Mouse (Mus musculus) erythroblast, adult 5-6 weeks (primary cell): ENCODE data around the gene Ppp1r14d. TPM values are rescaled to one million over a fixed set of nuclear protein-coding genes. Genes with fewer than 3 reads are reported as not detected.

ENCODE experiments used
- ATAC-seq: replicated peaks from 2 replicates; pipeline ENCODE4 v1.8.0; 2016; ENCODE audit warnings: moderate number of reproducible peaks, mild to moderate bottlenecking, moderate TSS enrichment, inconsistent platforms; ENCODE audit not compliant: poor library complexity, low FRiP score, severe bottlenecking
- total RNA-seq, 2 experiments: library from RNA; stranded (forward) in 1 of 2; stranded (reverse) in 1 of 2; fragments of 150-400 nt in 1 of 2; fragments of 200-764, 138-1000 nt in 1 of 2; gene quantifications; 2 replicates each; pipeline versions ENCODE4 v1.2.3 to v1.2.4; 2015 to 2017; ENCODE audit warnings: low replicate concordance in 2 of 2

Gene Ppp1r14d
- total RNA-seq (2015; ENCODE audit: low replicate concordance) = not detected in 2 replicates
- not detected in 2 replicates for total RNA-seq (2017; ENCODE audit: low replicate concordance)

DNA sequence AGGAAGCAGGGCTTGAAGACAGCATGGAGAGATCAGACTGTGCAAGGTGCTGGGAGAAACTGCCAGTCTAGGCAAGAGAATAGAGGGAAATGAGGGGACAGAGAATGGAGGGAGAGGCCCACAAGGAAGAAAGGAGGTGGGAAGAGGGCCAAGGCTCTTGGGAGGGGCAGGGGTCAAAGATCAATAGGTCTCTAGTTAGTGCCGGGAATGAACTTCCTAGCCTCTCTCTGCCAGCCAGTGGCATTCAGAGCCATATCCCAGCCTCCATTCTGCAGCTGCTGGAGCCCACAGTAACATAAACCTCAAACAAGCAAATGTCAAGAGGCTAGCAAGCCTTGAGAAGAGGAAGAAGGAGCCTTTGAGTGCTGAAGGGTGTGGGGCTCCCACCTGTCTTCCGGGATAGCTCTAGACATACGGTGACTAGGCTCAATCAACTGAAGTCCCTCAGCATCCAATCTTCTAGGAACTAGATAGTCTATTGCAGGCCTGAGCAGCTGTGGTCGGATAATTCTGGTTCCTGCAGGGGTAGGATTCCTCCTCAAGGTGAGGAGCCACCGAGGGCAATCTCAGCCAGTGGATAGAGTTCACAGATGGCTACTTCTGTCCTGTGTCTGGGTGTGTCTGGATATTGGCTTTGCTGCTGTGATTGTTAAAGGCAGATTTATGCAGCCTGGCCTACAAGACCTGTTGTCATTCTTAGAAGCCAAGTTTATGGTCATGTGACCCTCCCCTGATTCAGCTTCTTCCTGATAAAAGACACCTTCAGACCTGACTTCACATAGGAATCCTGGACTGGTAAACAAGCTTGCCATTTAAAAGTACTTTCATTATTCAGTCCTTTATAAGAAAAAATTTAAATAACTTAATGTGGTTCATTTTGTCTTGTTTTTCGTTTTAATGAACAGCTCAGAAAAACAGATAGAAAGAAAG, at the start of gene Ppp1r14d:
TSS of gene Ppp1r14d (minus strand) at position 132 of the 930 bp plus-strand sequence.
- ATAC-seq = no peak

DNA sequence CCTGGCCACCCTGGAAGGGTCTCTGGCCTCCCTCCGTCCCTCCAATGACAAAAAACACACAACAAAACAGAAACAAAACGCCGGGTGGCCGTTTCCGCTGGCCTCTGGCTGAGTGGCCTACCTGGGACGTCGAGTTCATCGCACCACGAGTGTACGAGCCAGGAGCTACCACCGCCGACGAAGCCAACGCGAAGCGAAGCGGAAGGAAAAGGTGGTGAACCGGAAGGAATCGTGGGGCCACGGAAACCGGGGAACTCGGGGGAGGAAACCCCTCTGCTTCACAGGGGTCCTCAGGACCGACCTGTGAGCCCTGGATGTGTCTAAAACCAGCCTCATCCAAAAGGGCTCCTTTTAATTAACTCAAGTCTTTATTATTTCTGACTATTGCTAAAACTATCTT, 48.1 kb upstream of the Ppp1r14d start:
- ATAC-seq = no peak

DNA sequence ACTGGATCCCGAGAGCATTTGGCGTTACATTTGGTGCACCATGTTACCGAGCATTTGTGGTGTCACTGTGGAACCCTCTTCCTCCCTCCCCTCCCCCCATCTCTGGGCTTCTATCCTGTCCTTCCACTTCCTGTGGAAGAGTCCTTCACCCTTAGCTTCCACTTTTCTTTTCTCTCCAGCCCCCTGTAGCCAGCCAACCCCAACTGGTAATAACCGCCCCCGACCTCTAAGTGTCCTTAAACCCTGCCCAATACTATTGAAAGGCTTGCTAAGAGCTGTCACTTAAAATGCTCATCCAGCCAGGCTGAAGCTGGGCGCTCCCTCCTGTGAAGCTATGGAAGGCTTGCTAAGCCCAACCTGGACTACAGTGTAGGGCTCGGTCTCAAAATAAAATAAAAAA, 47.2 kb upstream of the Ppp1r14d start:
- ATAC-seq = no peak

GRCm38 (mm10) chr2:119274126-119274525, 44.4 kb upstream of the Ppp1r14d start:
- no peak for ATAC-seq

DNA sequence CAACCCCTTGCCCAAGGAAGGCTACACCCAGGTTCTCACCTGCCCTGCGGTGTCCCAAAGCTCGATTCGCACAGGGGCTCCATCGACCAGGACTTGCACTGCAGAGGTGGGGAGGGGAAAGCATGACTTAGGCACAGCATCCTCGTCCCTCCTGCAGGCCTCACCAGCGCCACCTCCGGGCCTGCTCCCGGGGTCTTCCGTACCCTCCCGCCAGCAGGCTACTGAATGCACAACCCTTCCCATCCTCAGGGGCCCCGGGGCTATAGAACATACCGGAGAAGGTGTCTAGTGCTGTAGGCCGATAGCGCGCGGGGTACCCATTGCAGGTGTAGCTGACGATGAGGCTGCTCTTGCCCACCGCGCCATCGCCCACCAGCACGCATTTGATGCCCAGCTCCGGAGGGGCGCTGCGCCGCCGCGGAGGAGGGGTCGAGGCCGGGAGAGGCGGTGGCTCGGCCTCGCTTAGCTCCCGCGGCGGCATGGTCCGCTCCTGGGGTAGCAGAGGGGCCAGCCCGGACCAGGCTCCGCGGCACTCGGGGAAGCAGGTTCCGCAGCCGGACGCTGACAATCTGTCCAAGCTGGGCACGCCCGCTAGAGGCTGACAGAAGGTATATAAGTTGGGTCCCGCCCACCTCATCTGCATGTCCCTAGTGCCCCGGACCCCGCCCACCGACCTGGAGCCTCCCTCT, 41.1 kb upstream of the Ppp1r14d start, which contains the start of gene Rhov:
TSS of gene Rhov (minus strand) at position 630 of the 689 bp plus-strand sequence.
- ATAC-seq = peak; percentile 59

GRCm38 (mm10) chr2:119270286-119270642, 40.6 kb upstream of the Ppp1r14d start:
- no peak for ATAC-seq

- ATAC-seq = no peak
Observed at GRCm38 (mm10) chr2:119263813-119264212, 34.1 kb upstream of the Ppp1r14d start.

- ATAC-seq = no peak
Observed at GRCm38 (mm10) chr2:119262978-119263377, 33.3 kb upstream of the Ppp1r14d start.

GRCm38 (mm10) chr2:119261326-119261725, 31.6 kb upstream of the Ppp1r14d start:
- ATAC-seq = no peak

- ATAC-seq = no peak
Observed at GRCm38 (mm10) chr2:119260518-119260917, 30.8 kb upstream of the Ppp1r14d start.

DNA sequence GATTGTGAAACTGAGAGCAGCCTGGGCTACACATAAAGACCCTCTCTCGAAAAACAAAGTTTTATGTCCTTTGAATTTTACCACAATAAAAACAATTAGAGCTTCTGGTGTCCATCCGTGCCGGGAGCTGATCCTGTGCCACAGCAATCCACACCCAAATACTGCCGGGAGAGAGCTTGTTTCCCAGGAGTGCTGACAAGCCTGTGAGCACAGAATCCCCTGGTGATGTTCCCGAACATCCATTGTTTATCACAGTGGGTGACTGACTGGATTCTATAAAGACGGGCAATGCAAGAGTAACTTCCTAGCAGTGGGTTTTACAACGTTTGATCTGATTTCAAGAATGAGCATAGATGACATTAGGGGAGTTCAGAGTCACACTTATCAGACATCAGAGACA, 25.3 kb upstream of the Ppp1r14d start:
- ATAC-seq = no peak

- ATAC-seq = peak; percentile 86
Observed at GRCm38 (mm10) chr2:119250826-119251478, 21.2 kb upstream of the Ppp1r14d start.

GRCm38 (mm10) chr2:119250377-119250776, 20.7 kb upstream of the Ppp1r14d start:
- no peak for ATAC-seq

GRCm38 (mm10) chr2:119249592-119250061, 19.9 kb upstream of the Ppp1r14d start:
- no peak for ATAC-seq

DNA sequence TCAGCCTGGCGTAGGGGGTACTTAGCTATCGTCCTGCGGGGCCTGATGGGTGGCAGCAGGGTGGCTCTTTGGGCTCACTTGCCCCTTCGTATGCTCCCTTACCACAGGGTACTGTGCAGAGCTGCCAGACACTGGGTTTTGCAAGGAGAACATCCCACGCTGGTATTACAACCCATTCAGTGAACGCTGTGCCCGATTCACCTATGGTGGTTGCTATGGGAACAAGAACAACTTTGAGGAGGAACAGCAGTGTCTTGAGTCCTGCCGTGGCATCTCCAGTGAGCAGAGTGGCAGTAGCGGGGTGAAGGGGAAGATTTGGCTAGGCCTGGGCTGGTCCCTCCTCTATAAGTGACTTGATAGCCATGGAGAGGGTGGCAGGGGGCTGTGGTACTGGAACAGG, 18.2 kb upstream of the Ppp1r14d start:
- ATAC-seq = no peak

GRCm38 (mm10) chr2:119245246-119245645, 15.5 kb upstream of the Ppp1r14d start:
- ATAC-seq = no peak

- ATAC-seq = no peak
Observed at GRCm38 (mm10) chr2:119242548-119242947, 12.8 kb upstream of the Ppp1r14d start.

DNA sequence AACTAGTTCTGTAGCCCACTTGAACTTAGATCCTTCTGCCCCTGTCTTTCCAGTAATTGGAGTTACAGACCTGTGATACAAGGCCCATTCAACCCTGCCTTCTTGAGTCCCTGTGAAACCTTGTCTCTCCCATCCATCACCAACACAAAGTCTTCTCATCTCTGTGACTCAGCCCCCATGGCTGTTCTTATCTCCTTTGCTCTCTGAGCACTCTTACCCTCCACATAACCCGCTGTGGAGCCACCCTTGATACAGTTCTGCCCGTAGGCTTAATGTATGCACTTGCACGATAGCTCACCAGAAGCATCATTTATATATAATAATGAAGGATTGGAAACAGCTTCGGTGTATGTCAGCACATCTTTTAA, 11.1 kb upstream of the Ppp1r14d start:
- no peak for ATAC-seq

GRCm38 (mm10) chr2:119240075-119240818, 10.5 kb upstream of the Ppp1r14d start:
- no peak for ATAC-seq

GRCm38 (mm10) chr2:119238671-119239070, 9.0 kb upstream of the Ppp1r14d start:
- no peak for ATAC-seq
